Comparison of ENCODE assay signal across 8 mouse cellular contexts in the genomic region with DNA sequence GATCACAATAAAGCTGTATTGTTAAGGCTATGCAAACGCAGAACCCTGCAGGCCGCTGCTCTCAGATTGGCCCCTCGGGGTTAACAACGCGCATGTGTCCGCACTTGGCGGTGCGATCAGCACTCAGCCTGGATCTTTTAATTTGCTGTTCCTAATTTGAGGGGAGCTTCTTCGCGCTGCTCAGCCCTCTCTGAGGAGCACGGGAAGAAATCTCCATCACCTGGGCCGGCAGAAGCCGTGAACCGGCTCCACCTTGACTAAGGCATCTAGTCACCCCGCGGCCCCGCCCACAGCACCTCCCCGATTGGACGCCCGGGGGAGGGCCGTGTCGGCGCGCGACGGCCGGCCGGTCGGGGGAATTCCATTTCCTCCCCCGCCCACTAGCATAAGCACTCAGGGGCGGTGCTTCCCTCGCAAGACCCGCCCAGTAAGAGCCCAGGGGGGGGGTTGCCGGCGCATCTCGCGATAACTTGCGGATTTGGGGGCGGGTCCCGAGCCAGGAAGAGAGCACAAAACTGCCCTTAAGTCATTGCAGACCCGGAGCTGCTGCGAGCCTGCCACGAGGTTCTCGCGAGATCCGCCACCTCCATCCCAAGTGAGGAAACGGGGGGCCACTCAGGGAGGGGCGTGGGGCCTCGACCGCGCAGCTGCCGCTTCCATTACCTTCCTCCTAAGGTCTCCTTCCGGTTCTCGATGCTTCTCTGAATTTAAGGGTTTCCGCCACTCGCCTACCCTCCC. TPM values are rescaled to one million over a fixed set of nuclear protein-coding genes. Genes with fewer than 3 reads are reported as not detected.
DNase-seq lines count a peak whose midpoint lies in the region; ATAC-seq and TF ChIP-seq lines count a peak whose summit lies in the region.

A gene (plus strand): TSS at position 392 of the 738 bp plus-strand sequence.

- H3K79me2 ChIP-seq in heart, adult 2 months (replicated peaks; ENCODE audit: control insufficient read depth, insufficient read depth, low read length): peaks cover 2% of the 10 kb centered on the region; the same call in 1 of the 2 replicates

- DNase-seq in 3T3-L1 (ENCODE audit: low read depth, low spot score): peak; percentile 99
- DNase-seq in adrenal gland, postnatal 4 days (ENCODE audit: low spot score in 2 of 2): peak; percentile 92 to 98
- DNase-seq in embryonic facial prominence, embryonic 14.5 days (ENCODE audit: low spot score): peak; percentile 100
- peak; percentile 99 to 100 for DNase-seq in heart, adult 2 months
- peak; percentile 99 for DNase-seq in kidney, adult 8-10 months
- DNase-seq in spleen, postnatal 10 days (ENCODE audit: low spot score in 2 of 2): peak; percentile 98

- peak within 1 kb of the TSS; percentile 99 for H3K9ac ChIP-seq in embryonic facial prominence, embryonic 14.5 days (ENCODE audit: low read depth, low read length)
- peak within 1 kb of the TSS; percentile 98 for H3K9ac ChIP-seq in heart, adult 2 months (ENCODE audit: low read depth, low read length)
- H3K9ac ChIP-seq in limb, embryonic 13.5 days: peak within 1 kb of the TSS; percentile 89
- peak within 1 kb of the TSS; percentile 96 for H3K9ac ChIP-seq in midbrain, embryonic 16.5 days (ENCODE audit: low read depth, low read length)

- H3K36me3 ChIP-seq in embryonic facial prominence, embryonic 14.5 days (ENCODE audit: control insufficient read depth, insufficient read depth, low read length): peaks cover 22% of the 10 kb centered on the region
- peaks cover 18% of the 10 kb centered on the region for H3K36me3 ChIP-seq in heart, adult 2 months (ENCODE audit: control insufficient read depth, insufficient read depth, low read length)
- peaks cover 10% of the 10 kb centered on the region; the same call in 1 of the 2 replicates for H3K36me3 ChIP-seq in limb, embryonic 13.5 days
- H3K36me3 ChIP-seq in midbrain, embryonic 16.5 days (ENCODE audit: control insufficient read depth, insufficient read depth, low read length): no peaks in the 10 kb centered on the region

- H3K27me3 ChIP-seq in embryonic facial prominence, embryonic 14.5 days (replicated peaks; ENCODE audit: control insufficient read depth, insufficient read depth, low read length): no peaks in the 10 kb centered on the region
- no peaks in the 10 kb centered on the region for H3K27me3 ChIP-seq in heart, adult 2 months (ENCODE audit: control insufficient read depth, insufficient read depth, low read length)
- H3K27me3 ChIP-seq in limb, embryonic 13.5 days: no peaks in the 10 kb centered on the region
- H3K27me3 ChIP-seq in midbrain, embryonic 16.5 days (ENCODE audit: control insufficient read depth, insufficient read depth, low read depth, low read length): no peaks in the 10 kb centered on the region

- peak within 1 kb of the TSS; percentile 100 for H3K27ac ChIP-seq in embryonic facial prominence, embryonic 14.5 days (replicated peaks; ENCODE audit: low read depth, low read length)
- peak within 1 kb of the TSS; percentile 99 for H3K27ac ChIP-seq in heart, adult 2 months
- H3K27ac ChIP-seq in limb, embryonic 13.5 days: peak within 1 kb of the TSS; percentile 100
- peak within 1 kb of the TSS; percentile 98 for H3K27ac ChIP-seq in midbrain, embryonic 16.5 days (ENCODE audit: low read length)

- no peak for TF ChIP-seq CTCF in heart, adult 2 months (IDR thresholded peaks at IDR 0.05)

- H3K4me3 ChIP-seq in embryonic facial prominence, embryonic 14.5 days (ENCODE audit: low read depth, low read length): peak within 1 kb of the TSS; percentile 73
- peak within 1 kb of the TSS; percentile 75 for H3K4me3 ChIP-seq in heart, adult 2 months
- peak within 1 kb of the TSS; percentile 71 for H3K4me3 ChIP-seq in limb, embryonic 13.5 days
- peak within 1 kb of the TSS; percentile 91 for H3K4me3 ChIP-seq in midbrain, embryonic 16.5 days (ENCODE audit: low read depth, low read length)

- ATAC-seq in embryonic facial prominence, embryonic 14.5 days (ENCODE audit: low read depth): peak; percentile 95
- peak; percentile 97 for ATAC-seq in limb, embryonic 13.5 days (ENCODE audit: low FRiP score, low read depth)
- ATAC-seq in midbrain, embryonic 16.5 days: peak; percentile 97

- TF ChIP-seq POLR2A in heart, adult 2 months (IDR thresholded peaks at IDR 0.05; ENCODE audit: insufficient read depth, low read depth, low read length): peak; percentile 57

- WGBS in embryonic facial prominence, embryonic 14.5 days: 1% methylated on average over 31 of the region's 56 CpGs
- WGBS in heart, adult 2 months: under 1% methylated on average over 55 of the region's 56 CpGs
- under 1% methylated on average over 52 of the region's 56 CpGs for WGBS in limb, embryonic 13.5 days
- under 1% methylated on average over 55 of the region's 56 CpGs for WGBS in midbrain, embryonic 16.5 days

- H3K9me3 ChIP-seq in embryonic facial prominence, embryonic 14.5 days (ENCODE audit: control insufficient read depth, low read length): no peaks in the 10 kb centered on the region
- no peaks in the 10 kb centered on the region for H3K9me3 ChIP-seq in limb, embryonic 13.5 days
- no peaks in the 10 kb centered on the region for H3K9me3 ChIP-seq in midbrain, embryonic 16.5 days (replicated peaks; ENCODE audit: control insufficient read depth, low read length, poor library complexity, severe bottlenecking)

- peak; percentile 89 for TF ChIP-seq EP300 in heart, adult 2 months (IDR thresholded peaks at IDR 0.05; ENCODE audit: insufficient read depth, low read depth, low read length)

- peak within 1 kb of the TSS; percentile 96 for H3K4me2 ChIP-seq in embryonic facial prominence, embryonic 14.5 days (ENCODE audit: low read depth, low read length)
- H3K4me2 ChIP-seq in limb, embryonic 13.5 days (replicated peaks): peak within 1 kb of the TSS; percentile 65
- peak within 1 kb of the TSS; percentile 86 for H3K4me2 ChIP-seq in midbrain, embryonic 16.5 days (ENCODE audit: low read length)

- intact Hi-C loops in heart, adult 2 months (cut with DNase I): loop anchor here (1.0 to 2.0 kb wide), 2 partner anchors 15 to 83 kb away; a partner anchor contains a TSS

- peaks cover 15% of the 10 kb centered on the region; the same call in 1 of the 2 replicates for H3K4me1 ChIP-seq in embryonic facial prominence, embryonic 14.5 days (ENCODE audit: control insufficient read depth, insufficient read depth, low read length)
- H3K4me1 ChIP-seq in heart, adult 2 months (ENCODE audit: control insufficient read depth, insufficient read depth, low read length): peaks cover 4% of the 10 kb centered on the region
- H3K4me1 ChIP-seq in limb, embryonic 13.5 days: peaks cover 21% of the 10 kb centered on the region
- peaks cover 24% of the 10 kb centered on the region for H3K4me1 ChIP-seq in midbrain, embryonic 16.5 days (ENCODE audit: control insufficient read depth, insufficient read depth, low read length)

RNA-seq across cellular contexts. Expression of the gene that starts here (rescaled TPM):
- 100 to 1,000 TPM; 363 to 371 TPM for total RNA-seq in adrenal gland, postnatal 4 days (2021)
- polyA plus RNA-seq in embryonic facial prominence, embryonic 14.5 days (2014; fragmentation: Nextera tagmentation; extraction: Ambion mirVana): 506 and 518 TPM in 2 replicates
- total RNA-seq in heart, adult 2 months (2021): 100 to 1,000 TPM; 357 to 416 TPM
- polyA plus RNA-seq in heart, adult 2 months (2012; rRNA removed): 285 and 532 TPM in 2 replicates
- polyA plus RNA-seq in limb, embryonic 13.5 days (2015; fragmentation: Nextera tagmentation; extraction: Ambion mirVana): 506 and 507 TPM in 2 replicates
- polyA plus RNA-seq in midbrain, embryonic 16.5 days (2015; fragmentation: Nextera tagmentation; extraction: Ambion mirVana): 336 and 353 TPM in 2 replicates

Comparison
In these comparisons a context has a peak if more than half of its experiments do, and no peak if none do; other contexts are left out.
1. Peak in every context shown above with its lines: DNase-seq, ATAC-seq, H3K4me3 ChIP-seq and H3K27ac ChIP-seq.